Mouse (Mus musculus) forebrain, embryonic 15.5 days (tissue): ENCODE measurements around the gene Lasp1. TPM values are rescaled to one million over a fixed set of nuclear protein-coding genes. Genes with fewer than 3 reads are reported as not detected.
"Not testable (repeated sequence)": the region's sequence is repeated elsewhere in the genome, so short reads cannot be mapped to it uniquely, and the experiment has no call there.

Experiments used
- ATAC-seq: fragments of 200-750 bp; cut with Nextera tagmentation; replicated peaks from 2 replicates; pipeline ENCODE4 v1.8.0; 2017; ENCODE audit warnings: mild to moderate bottlenecking, moderate TSS enrichment, moderate library complexity
- H3K27ac ChIP-seq: fragments of 300-500 bp; sonication (generic); replicated peaks from 2 replicates; pipeline ENCODE4 v1.5.1; 2015; ENCODE audit warnings: mild to moderate bottlenecking, inconsistent platforms
- H3K27me3 ChIP-seq: fragments of 300-500 bp; sonication (generic); 2 replicates; pipeline ENCODE4 v1.6.1; 2015; ENCODE audit warnings: inconsistent platforms
- H3K36me3 ChIP-seq: fragments of 300-500 bp; sonication (generic); 2 replicates; pipeline ENCODE4 v1.6.1; 2015; ENCODE audit warnings: mild to moderate bottlenecking, inconsistent platforms
- H3K4me1 ChIP-seq: fragments of 300-500 bp; sonication (generic); 2 replicates; pipeline ENCODE4 v1.6.1; 2015; ENCODE audit warnings: inconsistent platforms
- H3K4me2 ChIP-seq: fragments of 300-500 bp; sonication (generic); replicated peaks from 2 replicates; pipeline ENCODE4 v1.6.1; 2015; ENCODE audit warnings: mild to moderate bottlenecking, inconsistent platforms
- H3K4me3 ChIP-seq: fragments of 300-500 bp; sonication (generic); 2 replicates; pipeline ENCODE4 v1.5.1; 2015; ENCODE audit warnings: mild to moderate bottlenecking, inconsistent platforms
- H3K9ac ChIP-seq: fragments of 300-500 bp; sonication (generic); replicated peaks from 2 replicates; pipeline ENCODE4 v1.6.1; 2015; ENCODE audit warnings: mild to moderate bottlenecking, inconsistent platforms
- H3K9me3 ChIP-seq: fragments of 300-500 bp; sonication (generic); 2 replicates; pipeline ENCODE4 v1.6.1; 2016; ENCODE audit warnings: inconsistent platforms
- WGBS: fragments of 180-500 bp; shearing (Covaris S2); methylation state at CpG from one replicate; pipeline ENCODE4 v1.1.7; 2015; ENCODE audit warnings: mixed read lengths; 5-methylcytosine and 5-hydroxymethylcytosine counted together
- polyA plus RNA-seq: library from polyadenylated mRNA; unstranded; fragments of >200 nt; fragmentation: Nextera tagmentation; extraction: Ambion mirVana; gene quantifications from 2 replicates; pipeline ENCODE4 v1.2.1, GENCODE M21; 2015

Gene Lasp1
- polyA plus RNA-seq, 1 experiment from 2014 or later, result 132 TPM

DNA sequence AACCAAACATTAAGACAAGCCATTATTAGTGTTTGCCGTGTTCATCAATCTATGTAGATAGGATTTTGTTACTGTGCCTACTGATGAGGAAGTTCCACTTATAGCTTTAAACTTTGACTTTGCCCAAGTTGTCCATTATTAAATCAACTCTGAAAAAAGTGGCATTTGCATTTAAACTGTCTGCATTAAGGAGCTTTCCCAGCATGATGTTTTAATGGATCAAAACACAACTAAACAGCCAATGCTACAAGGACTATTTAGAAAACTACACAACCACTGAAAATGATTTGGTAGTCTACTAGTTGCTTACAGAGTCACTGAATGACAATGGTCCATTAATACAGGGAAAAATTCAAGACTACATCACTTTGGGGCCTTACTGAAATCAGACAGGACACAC is 19.9 kb upstream of the Lasp1 start:
- no peak overlapping the region for H3K4me3 ChIP-seq
- no peak overlapping the region for H3K9ac ChIP-seq
- H3K27me3 ChIP-seq, result no peaks in the 10 kb centered on the region
- H3K4me2 ChIP-seq, result no peak overlapping the region
- no peak overlapping the region for H3K27ac ChIP-seq
- H3K9me3 ChIP-seq, result no peaks in the 10 kb centered on the region
- H3K36me3 ChIP-seq, result peaks cover 52% of the 10 kb centered on the region
- peaks cover 30% of the 10 kb centered on the region for H3K4me1 ChIP-seq
- WGBS, result 90% methylated on average over 1 of the region's 1 CpGs
- ATAC-seq, result no peak

DNA sequence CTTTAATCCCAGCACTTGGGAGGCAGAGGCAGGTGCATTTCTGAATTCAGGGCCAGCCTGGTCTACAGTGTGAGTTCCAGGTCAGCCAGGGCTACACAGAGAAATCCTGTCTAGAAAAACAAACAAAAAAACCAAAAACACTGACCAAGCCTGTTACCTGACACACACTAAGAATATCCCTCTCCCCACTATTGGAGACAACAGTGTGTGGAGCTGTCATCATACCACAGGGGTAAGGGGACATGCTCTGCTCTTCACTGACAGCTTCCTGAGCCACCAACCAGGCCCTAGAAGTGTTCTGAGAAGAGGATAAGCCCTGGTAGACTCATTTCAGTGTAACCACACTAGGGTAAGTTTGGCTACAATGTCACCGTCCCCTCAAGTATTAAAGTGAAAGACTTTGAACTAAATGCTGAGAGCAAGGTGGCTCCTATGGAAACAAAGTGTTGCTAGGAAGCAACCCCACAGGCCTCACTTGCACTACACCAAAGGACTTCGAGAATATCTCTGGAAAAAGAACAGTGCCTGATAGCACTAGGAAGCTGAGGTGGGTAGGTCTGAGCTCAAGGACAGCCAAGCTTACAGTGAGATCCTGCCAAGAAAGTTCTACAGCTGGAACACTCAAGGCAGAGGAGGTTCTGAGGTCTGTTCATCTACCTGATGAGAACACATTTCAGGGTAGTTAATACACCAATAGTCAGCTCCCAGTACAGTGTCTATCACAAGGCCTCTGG is 18.7 kb upstream of the Lasp1 start:
- no peaks in the 10 kb centered on the region for H3K9me3 ChIP-seq
- peak overlapping the region; percentile 87; the same call in 1 of the 2 replicates for H3K4me3 ChIP-seq
- peaks cover 30% of the 10 kb centered on the region for H3K4me1 ChIP-seq
- ATAC-seq, result no peak
- peaks cover 52% of the 10 kb centered on the region for H3K36me3 ChIP-seq
- 86% methylated on average over 2 of the region's 2 CpGs for WGBS
- peak overlapping the region; percentile 96; the same call in 1 of the 2 replicates for H3K9ac ChIP-seq
- H3K27ac ChIP-seq, result no peak overlapping the region
- H3K4me2 ChIP-seq, result peak overlapping the region; percentile 68
- no peaks in the 10 kb centered on the region for H3K27me3 ChIP-seq

DNA sequence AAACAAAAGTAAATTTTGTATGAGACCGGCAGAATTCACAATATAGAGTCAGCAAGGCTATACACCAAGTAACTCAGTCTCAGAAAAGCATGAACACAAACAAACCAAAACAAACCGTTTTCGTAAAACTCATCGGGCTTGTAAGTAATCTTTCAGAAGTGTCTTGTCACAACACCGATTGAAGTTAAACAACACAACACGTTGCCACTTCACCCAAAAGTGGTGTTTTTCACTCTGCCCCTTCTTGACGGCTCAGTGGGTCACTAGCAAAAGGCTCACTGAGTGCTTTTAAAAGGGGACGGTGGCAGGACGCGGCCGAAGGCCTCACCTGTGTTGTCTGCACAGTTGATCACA is 17.3 kb upstream of the Lasp1 start:
- 2% methylated on average over 11 of the region's 11 CpGs for WGBS
- peaks cover 30% of the 10 kb centered on the region for H3K4me1 ChIP-seq
- H3K9me3 ChIP-seq, result no peaks in the 10 kb centered on the region
- peak overlapping the region; percentile 68 for H3K4me2 ChIP-seq
- H3K9ac ChIP-seq, result peak overlapping the region; percentile 96
- H3K27me3 ChIP-seq, result no peaks in the 10 kb centered on the region
- no peak for ATAC-seq
- peaks cover 41% of the 10 kb centered on the region for H3K36me3 ChIP-seq
- peak overlapping the region; percentile 87 for H3K4me3 ChIP-seq
- H3K27ac ChIP-seq, result peak overlapping the region; percentile 91

DNA sequence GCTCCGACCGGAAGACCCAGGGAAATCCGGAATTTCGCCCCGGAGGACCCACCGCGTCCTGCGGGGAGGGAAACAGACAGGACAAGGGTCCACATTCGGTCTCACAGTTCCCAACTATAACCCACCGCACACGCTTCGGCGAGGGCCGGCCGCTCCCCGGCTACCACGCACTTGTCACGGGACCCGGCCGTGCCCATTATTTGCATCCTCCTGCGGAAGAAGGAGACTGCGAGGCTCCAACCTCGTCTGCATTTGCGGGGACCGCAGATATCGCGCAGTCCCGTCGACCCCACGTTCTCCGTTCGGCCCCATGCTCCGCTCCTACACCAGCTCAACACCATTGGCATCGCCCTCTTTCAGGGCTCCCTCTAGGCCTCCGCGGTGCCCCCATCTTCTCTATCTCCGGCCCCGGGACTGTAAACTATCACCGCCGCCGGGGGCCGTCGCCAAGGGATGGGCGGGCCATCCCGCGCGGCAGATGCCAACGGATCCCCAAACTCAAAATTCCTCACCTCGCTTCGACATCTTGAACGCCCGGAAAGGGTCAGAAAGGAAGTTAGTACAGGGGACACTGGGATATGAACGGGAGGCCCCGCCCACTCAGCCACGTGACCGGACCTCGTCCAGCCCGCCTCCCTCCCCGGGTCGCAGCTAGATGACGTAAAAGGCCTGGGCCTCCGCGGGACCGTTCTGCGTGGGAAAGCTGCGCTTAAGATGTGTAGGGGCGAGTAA is 16.8 kb upstream of the Lasp1 start, which contains the start of gene Rpl23:
Gene Rpl23 (minus strand): TSS at position 606 of the 732 bp plus-strand sequence.
- Histone ChIP-seq H3K9ac (peak within 1 kb of the TSS; percentile 96), H3K4me3 (peak within 1 kb of the TSS; percentile 87), H3K9me3 (no peaks in the 10 kb centered on the region), H3K4me1 (peaks cover 30% of the 10 kb centered on the region), H3K27ac (peak within 1 kb of the TSS; percentile 91), H3K4me2 (peak within 1 kb of the TSS; percentile 68), H3K27me3 (no peaks in the 10 kb centered on the region), H3K36me3 (peaks cover 35% of the 10 kb centered on the region)
- ATAC-seq, result peak; percentile 95
- under 1% methylated on average over 67 of the region's 67 CpGs for WGBS

DNA sequence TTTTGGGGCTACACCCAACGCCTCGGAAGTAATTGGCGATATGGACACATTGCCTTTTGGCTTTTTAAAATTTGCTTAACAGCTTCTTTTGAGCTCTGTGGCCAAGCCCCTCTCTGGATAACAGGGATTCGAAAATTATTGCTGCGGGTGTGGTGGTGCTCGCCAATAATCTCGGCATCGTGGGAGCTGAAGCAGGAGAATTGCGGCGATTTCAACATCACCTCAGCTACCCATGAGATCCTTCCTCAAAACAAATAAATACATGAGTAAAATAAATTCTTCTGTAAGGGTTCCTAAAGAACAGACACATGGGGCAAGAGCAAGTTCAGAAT is 16.3 kb upstream of the Lasp1 start:
- Histone ChIP-seq H3K27ac (peak overlapping the region; percentile 91), H3K4me1 (peaks cover 30% of the 10 kb centered on the region), H3K4me2 (peak overlapping the region; percentile 68), H3K4me3 (peak overlapping the region; percentile 87), H3K27me3 (no peaks in the 10 kb centered on the region), H3K36me3 (peaks cover 30% of the 10 kb centered on the region), H3K9me3 (no peaks in the 10 kb centered on the region), H3K9ac (peak overlapping the region; percentile 96)
- under 1% methylated on average over 10 of the region's 10 CpGs for WGBS
- ATAC-seq, result peak; percentile 39; the same call in 1 of the 2 replicates

DNA sequence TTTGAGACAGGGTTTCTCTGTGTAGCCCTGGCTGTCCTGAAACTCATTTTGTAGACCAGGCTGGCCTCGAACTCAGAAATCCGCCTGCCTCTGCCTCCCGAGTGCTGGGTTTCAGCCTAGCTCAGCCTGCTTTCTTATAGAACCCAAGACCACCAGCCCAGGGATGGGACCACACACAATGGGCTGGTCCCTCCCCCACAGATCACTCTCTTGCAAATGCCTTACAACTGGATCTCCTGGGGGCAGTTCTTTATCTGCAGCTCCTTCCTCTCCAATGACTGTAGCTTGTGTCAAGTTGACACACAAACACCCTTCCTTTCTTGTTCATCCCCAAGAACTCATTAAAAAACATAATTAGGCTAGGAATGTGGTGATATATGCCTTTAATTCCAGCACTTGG is 10.8 kb upstream of the Lasp1 start:
- Histone ChIP-seq H3K36me3 (no peaks in the 10 kb centered on the region), H3K27ac (no peak overlapping the region), H3K9me3 (no peaks in the 10 kb centered on the region), H3K4me3 (no peak overlapping the region), H3K9ac (no peak overlapping the region), H3K27me3 (no peaks in the 10 kb centered on the region), H3K4me2 (no peak overlapping the region), H3K4me1 (peaks cover 5% of the 10 kb centered on the region)
- no peak for ATAC-seq
- WGBS, result 94% methylated on average over 3 of the region's 3 CpGs

DNA sequence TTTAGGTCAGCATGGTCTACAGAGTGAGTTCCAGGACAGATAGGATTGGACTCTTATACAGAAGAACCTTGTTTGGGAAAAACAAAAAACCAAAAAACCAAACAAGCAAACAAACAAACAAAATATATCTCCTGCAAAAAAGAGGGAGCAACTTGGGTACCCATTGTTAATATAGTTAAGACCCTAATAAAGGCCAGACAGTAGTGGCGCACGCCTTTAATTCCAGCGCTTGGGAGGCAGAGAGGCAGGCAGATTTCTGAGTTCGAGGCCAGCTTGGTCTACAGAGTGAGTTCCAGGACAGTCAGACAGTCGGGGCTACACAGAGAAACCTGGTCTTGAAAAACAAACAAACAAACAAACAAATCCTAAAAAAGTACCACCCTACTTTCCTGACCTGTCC is 9.1 kb upstream of the Lasp1 start:
- H3K27ac ChIP-seq, result no peak overlapping the region
- 84% methylated on average over 5 of the region's 5 CpGs for WGBS
- no peaks in the 10 kb centered on the region for H3K36me3 ChIP-seq
- H3K4me2 ChIP-seq, result no peak overlapping the region
- no peak overlapping the region for H3K9ac ChIP-seq
- no peaks in the 10 kb centered on the region for H3K4me1 ChIP-seq
- H3K4me3 ChIP-seq, result no peak overlapping the region
- H3K27me3 ChIP-seq, result no peaks in the 10 kb centered on the region
- no peaks in the 10 kb centered on the region for H3K9me3 ChIP-seq
- ATAC-seq, result no peak

DNA sequence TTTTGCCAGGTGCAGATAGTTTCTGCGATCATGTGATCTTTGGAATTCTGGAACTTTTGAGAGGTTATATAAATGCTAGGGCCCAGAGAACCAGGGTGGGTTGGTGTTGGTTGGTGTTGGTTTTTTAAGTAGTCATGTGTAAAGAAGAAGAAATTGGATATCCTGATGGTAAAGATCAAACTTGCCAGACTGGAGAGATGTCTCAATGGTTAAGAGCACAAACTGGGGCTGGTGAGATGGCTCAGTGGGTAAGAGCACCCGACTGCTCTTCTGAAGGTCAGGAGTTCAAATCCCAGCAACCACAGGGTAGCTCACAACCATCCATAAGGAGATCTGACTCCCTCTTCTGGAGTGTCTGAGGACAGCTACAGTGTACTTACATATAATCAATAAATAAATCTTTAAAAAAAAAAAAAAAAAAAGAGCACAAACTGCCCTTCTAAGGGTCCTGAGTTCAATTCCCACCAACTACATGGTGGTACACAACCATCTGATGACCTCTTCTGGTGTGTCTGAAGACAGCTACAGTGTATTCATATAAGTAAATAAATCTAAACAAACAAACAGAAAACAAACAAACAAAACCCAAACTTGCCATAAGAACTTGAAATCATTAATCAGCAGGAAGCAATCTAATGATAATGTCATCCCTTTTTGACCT is 7.9 kb upstream of the Lasp1 start:
- H3K4me3 ChIP-seq, H3K27ac ChIP-seq, H3K27me3 ChIP-seq, H3K4me1 ChIP-seq, H3K36me3 ChIP-seq, H3K9me3 ChIP-seq, H3K9ac ChIP-seq, ATAC-seq, H3K4me2 ChIP-seq: not testable (repeated sequence)
- 75% methylated on average over 2 of the region's 2 CpGs for WGBS

DNA sequence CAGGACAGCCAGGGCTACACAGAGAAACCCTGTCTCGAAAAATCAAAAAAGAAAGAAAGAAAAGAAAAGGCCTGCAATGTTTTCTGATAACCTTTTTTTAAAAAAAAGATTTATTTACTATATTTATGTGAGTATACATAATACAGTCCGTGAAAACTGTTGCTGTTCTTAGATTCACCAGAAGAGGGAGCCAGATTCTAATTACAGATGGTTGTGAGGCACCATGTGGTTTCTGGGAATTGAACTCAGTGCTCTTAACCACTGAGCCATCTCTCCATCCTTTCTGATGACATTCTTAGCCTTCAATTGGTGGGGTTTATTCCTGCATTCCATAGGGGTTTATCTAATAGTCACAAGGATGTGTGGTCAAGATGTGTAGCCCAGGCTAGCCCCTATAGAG is 5.6 kb upstream of the Lasp1 start:
- no peaks in the 10 kb centered on the region for H3K36me3 ChIP-seq
- 9% methylated on average over 2 of the region's 2 CpGs for WGBS
- H3K27me3 ChIP-seq, result no peaks in the 10 kb centered on the region
- no peak for ATAC-seq
- H3K27ac ChIP-seq, result no peak overlapping the region
- no peak overlapping the region for H3K4me3 ChIP-seq
- no peaks in the 10 kb centered on the region for H3K9me3 ChIP-seq
- no peaks in the 10 kb centered on the region for H3K4me1 ChIP-seq
- no peak overlapping the region for H3K4me2 ChIP-seq
- H3K9ac ChIP-seq, result no peak overlapping the region

DNA sequence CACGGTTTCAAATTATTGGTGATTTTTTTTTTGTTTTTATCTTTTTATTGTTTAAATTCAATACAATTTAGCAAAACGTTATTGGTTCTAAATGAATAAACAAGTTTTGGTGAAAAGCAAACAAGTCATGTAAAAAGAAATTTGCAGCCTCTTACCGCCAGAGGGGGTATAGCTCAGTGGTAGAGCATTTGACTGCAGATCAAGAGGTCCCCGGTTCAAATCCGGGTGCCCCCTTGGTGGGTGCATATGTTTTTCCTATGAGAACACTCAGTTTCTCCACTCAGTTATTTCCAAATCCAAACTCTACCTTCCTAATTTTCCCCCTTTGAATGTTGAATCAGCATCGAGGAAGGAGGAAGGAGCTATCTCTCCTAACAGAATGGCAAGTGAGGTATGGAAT is 1.9 kb upstream of the Lasp1 start:
- no peak for ATAC-seq
- no peak overlapping the region for H3K27ac ChIP-seq
- 2% methylated on average over 6 of the region's 6 CpGs for WGBS
- no peaks in the 10 kb centered on the region for H3K36me3 ChIP-seq
- H3K27me3 ChIP-seq, result no peaks in the 10 kb centered on the region
- H3K4me3 ChIP-seq, result no peak overlapping the region
- H3K4me2 ChIP-seq, result no peak overlapping the region
- no peak overlapping the region for H3K9ac ChIP-seq
- H3K9me3 ChIP-seq, result no peaks in the 10 kb centered on the region
- H3K4me1 ChIP-seq, result peaks cover 16% of the 10 kb centered on the region

DNA sequence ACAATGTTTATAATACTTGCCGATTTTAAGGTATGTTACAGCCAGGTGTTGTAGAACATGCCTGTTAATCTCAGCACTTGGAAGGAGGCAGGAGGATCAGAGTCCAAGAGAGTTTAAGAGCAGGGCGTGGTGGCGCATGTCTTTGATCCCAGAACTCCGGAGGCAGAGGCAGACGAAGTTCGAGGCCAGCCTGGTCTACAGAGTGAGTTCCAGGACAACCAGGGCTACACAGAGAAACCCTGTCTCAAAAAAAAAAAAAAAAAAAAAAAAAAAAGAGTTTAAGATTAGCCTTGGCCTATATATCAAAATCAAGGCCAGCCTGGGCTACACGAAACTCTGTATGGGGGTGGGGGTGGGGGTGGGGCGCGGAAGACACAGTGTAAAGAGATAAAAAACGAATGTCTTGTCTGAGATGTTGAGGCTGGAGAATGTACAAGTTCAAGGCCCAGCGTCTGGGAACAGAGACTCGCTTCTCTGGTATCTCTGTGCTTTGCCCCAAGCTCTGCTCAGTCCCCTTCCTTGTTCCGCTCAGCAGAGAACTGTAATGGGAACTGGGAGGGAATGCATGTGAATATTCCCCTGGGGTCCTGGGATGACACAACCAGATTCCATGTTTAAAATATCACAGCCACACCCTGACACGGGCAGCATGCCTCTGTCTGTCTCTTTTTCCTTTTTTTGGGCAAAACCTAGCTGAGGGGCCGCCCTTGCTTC is 1.3 kb upstream of the Lasp1 start:
- Histone ChIP-seq H3K4me3 (0 out of 2 replicates have a peak overlapping the region, but pooled peaks have one; percentile 98), H3K27ac (peak overlapping the region; percentile 96; the same call in 1 of the 2 replicates), H3K9ac (no peak overlapping the region), H3K27me3 (no peaks in the 10 kb centered on the region), H3K4me1 (peaks cover 22% of the 10 kb centered on the region), H3K4me2 (peak overlapping the region; percentile 58; the same call in 1 of the 2 replicates), H3K36me3 (no peaks in the 10 kb centered on the region), H3K9me3 (no peaks in the 10 kb centered on the region)
- WGBS, result 61% methylated on average over 15 of the region's 15 CpGs
- ATAC-seq, result no peak

DNA sequence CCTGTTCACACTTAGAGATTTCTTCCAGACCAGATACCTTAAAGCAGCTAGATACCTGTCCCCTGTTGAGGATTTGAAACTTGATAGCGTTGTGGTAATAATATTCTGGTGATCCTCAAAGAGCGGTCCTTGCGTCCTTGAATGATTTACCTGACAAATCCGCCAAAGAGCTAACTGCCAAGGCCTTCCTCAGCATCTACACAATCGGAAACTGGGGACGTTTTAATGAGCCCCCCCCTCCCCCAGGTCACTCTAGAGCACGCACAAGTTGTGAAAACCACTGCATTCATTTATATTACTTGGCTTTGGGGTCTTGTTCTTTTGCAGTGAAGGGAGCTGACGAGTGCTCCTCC is 741 bp upstream of the Lasp1 start:
- Histone ChIP-seq H3K9ac (no peak overlapping the region), H3K4me3 (peak overlapping the region; percentile 98), H3K27ac (peak overlapping the region; percentile 96), H3K4me1 (peaks cover 27% of the 10 kb centered on the region), H3K27me3 (no peaks in the 10 kb centered on the region), H3K36me3 (no peaks in the 10 kb centered on the region), H3K4me2 (peak overlapping the region; percentile 58; the same call in 1 of the 2 replicates), H3K9me3 (no peaks in the 10 kb centered on the region)
- ATAC-seq, result no peak
- 40% methylated on average over 8 of the region's 8 CpGs for WGBS
